Mouse (Mus musculus) brain, embryonic 14.5 days (tissue): ENCODE results near the gene Art4. TPM values are rescaled to one million over a fixed set of nuclear protein-coding genes. Genes with fewer than 3 reads are reported as not detected.
A peak's percentile ranks its signal among the peaks of the same experiment; 100 is the strongest.

Experiments
- DNase-seq: peaks from one replicate; pipeline ENCODE4 v3.0.0-alpha.2; 2011; ENCODE audit warnings: low read depth
- CTCF ChIP-seq: fragments of 200-500 bp; IDR thresholded peaks from 2 replicates; pipeline ENCODE4 v1.5.1; 2012; ENCODE audit warnings: inconsistent platforms, mild to moderate bottlenecking, moderate library complexity, borderline replicate concordance; ENCODE audit not compliant: insufficient read depth, insufficient read length; ENCODE audit errors: extremely low read depth
- POLR2A ChIP-seq: fragments of 200-500 bp; IDR thresholded peaks from 2 replicates; pipeline ENCODE4 v1.6.1; 2012; ENCODE audit warnings: mild to moderate bottlenecking, inconsistent platforms, borderline replicate concordance; ENCODE audit not compliant: poor library complexity, insufficient read depth, insufficient read length, severe bottlenecking; ENCODE audit errors: extremely low read depth
- polyA plus RNA-seq: library from polyadenylated mRNA; depleted of rRNA; stranded (reverse); fragments of >200 nt; gene quantifications from 2 replicates; pipeline ENCODE4 v1.2.3, GENCODE M21; 2012

Art4 gene
- polyA plus RNA-seq, 1 experiment = 0.41 TPM

- TF ChIP-seq CTCF (no peak), POLR2A (no peak)
- DNase-seq = no peak
Measured at GRCm38 (mm10) chr6:136845706-136846480, 11.6 kb downstream of the Art4 start.

- TF ChIP-seq CTCF = no peak
- TF ChIP-seq POLR2A = no peak
- no peak for DNase-seq
Measured at GRCm38 (mm10) chr6:136844903-136845302, 12.6 kb downstream of the Art4 start.

DNA sequence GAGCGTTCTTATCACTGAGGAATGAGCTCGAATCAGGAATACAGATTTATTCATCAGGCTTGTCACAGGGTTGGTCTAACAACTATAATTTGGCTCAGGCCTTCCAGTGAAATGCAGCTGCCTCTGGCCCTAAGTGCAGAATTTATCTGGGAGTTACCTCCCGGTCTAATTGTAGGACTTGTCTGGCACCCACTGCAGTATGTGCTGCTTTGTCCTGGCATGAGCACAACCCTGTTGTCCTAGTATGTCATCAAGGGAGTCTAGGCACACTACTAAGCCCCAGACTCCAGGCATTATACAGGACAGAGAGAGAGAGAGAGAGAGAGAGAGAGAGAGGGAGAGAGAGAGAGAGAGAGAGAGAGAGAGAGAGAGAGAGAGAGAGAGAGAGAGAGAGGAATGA lies 20.2 kb downstream of the Art4 start:
- DNase-seq = no peak
- TF ChIP-seq POLR2A (no peak), CTCF (no peak)

DNA sequence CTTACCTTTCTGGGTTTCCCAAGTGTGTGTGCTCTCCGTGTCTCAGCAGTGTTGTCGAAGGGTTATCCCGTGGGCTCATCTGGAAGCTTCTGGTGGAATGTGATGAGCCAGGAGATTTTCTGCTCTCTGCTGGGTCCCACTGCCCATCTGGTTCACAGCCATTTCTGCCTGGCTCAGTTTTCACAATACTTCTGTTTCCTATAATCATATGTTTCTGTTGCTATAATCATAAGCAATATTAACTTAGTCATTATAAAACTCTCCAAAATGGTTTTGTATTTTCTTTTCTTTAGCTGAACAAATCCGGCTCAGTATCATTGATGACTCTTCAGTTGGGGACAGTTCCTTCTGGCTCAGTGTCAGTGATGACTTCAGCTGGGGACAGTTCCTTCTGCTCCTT lies 22.2 kb downstream of the Art4 start, which contains the start of gene Smco3:
Gene Smco3, minus strand, starts transcription at position 101 of the 400 bp plus-strand sequence.
- DNase-seq = no peak

DNA sequence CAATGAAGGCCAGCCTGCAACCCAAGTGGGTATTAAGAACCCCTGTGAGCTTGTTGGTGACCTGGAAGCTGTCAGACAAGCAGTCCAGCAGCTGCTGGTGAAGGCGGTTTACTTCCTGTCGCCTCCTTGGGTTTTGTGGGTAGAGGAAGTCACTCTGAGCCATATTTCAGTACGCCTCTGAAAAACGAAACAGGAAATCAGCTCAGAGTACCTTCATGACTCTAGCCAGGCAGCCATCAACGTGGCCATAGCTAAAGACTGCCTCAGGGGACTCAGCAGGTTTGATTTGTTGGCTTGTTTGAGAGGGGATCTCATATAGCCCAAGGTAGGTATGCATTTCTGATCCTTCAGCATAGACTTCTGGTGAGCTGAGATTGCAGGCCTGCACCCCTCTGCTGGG lies 25.8 kb downstream of the Art4 start:
- no peak for TF ChIP-seq POLR2A
- TF ChIP-seq CTCF = no peak
- no peak for DNase-seq

More for the DNA sequence above, 22.2 kb downstream of the Art4 start, which contains the start of gene Smco3:
- TF ChIP-seq POLR2A (no peak), CTCF (no peak)

- no peak for DNase-seq
- TF ChIP-seq CTCF = no peak
- no peak for TF ChIP-seq POLR2A
Measured at GRCm38 (mm10) chr6:136828681-136829080, 28.9 kb downstream of the Art4 start.

DNA sequence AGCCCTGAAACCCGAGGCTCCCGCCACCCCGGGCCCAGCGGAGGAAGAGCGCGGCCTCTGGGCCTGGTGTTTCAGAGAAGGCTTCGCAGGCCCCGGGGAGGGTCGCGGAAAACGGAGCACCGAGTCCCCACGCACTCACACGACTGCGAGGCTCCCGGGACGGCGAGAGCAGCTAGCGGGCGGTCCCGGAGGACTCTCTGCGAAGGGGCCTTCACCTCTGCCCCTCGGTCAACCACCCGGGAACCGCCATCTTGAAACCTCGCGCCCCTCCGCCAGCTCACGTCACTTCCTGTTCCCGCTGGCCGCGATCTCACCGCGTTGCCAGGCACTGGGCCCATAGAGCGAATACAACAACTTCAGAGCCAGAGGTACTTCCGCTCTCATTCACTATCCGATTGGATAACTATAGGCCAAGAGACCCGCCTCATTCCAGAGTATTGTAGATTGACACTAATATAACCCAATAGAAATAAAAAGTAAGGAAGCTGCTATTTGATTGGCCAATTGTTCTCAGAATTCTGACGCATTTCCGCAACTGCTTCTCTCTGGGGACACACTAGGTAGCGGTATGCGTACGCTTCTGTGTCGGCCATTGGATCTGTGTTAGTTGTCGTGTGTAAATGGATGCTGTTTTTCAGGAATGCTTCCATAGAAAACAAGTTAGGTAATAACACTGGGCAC lies 29.5 kb downstream of the Art4 start, which contains the start of gene Wbp11:
Gene Wbp11, minus strand, starts transcription at position 353 of the 681 bp plus-strand sequence.
- DNase-seq = peak; percentile 100
- peak; percentile 68; the same call in 1 of the 2 replicates for TF ChIP-seq POLR2A
- TF ChIP-seq CTCF = no peak; the same call in 1 of the 2 replicates

GRCm38 (mm10) chr6:136827516-136827880 lies 30.0 kb downstream of the Art4 start, which contains the start of gene BC049715:
Gene BC049715, plus strand, starts transcription at chr6:136827626.
- no peak for TF ChIP-seq POLR2A
- TF ChIP-seq CTCF = no peak
- DNase-seq = no peak

DNA sequence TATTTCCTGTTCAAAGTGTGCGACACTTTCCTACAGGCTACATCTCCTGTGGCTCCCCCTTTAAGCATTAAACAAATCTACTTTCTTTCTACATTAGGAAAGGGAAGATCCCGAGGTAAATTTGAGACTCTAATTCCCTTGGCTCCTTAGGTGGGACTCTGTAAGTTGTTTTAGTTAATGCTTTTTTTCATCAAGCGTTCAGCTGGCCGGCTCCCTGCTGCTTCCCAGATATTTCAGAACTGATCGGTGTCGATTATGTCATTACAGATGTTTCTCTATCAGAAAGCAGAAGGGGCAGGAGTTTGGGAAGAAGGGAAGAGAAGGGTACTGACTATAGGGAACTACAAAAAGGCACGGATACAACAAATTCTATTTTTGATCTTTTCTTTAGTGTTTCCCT lies 30.4 kb downstream of the Art4 start:
- DNase-seq = no peak
- TF ChIP-seq CTCF (no peak), POLR2A (no peak)

- TF ChIP-seq POLR2A = no peak
- no peak for TF ChIP-seq CTCF
- no peak for DNase-seq
Measured at GRCm38 (mm10) chr6:136824987-136825386, 32.5 kb downstream of the Art4 start.

- no peak for DNase-seq
- TF ChIP-seq CTCF = no peak
- no peak for TF ChIP-seq POLR2A
Measured at GRCm38 (mm10) chr6:136821086-136821485, 36.4 kb downstream of the Art4 start.

GRCm38 (mm10) chr6:136820381-136820780 lies 37.2 kb downstream of the Art4 start:
- DNase-seq = no peak
- TF ChIP-seq POLR2A (no peak), CTCF (no peak)

- peak; percentile 69 for DNase-seq
Measured at GRCm38 (mm10) chr6:136817549-136817948, 40.0 kb downstream of the Art4 start.

More at GRCm38 (mm10) chr6:136817549-136817948, 40.0 kb downstream of the Art4 start:
- no peak for TF ChIP-seq POLR2A
- TF ChIP-seq CTCF = no peak
